Mouse (Mus musculus): Measurements from ENCODE around the gene Fbxw11. TPM values are rescaled to one million over a fixed set of nuclear protein-coding genes. Genes with fewer than 3 reads are reported as not detected.
"Not testable (repeated sequence)": the region's sequence is repeated elsewhere in the genome, so short reads cannot be mapped to it uniquely, and the experiment has no call there.

The Fbxw11 gene
- polyA plus RNA-seq, 1 experiment = 20.2 TPM

DNA sequence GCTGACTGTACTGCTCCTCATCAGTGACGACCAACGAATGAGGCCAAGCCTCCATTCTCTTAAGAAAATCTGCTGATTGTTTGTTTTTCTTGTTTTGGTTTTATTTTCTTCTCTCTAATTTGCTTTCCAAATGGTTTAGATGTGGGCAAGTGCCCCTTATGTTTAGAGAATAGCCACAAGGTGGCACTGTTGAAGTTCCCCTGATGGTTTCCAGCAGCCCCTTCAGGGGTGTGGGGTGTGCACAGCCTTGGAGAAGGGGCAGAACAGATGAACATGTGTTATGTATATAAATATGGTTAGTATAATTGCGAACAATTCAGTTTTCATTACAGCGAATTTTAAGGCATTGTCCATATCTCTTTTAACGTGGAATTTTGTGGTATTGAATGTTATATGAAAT lies 71.7 kb downstream of the Fbxw11 start:
- Histone ChIP-seq H3K27me3 (ENCODE audit: control insufficient read depth, insufficient read depth, low read length) (no peaks in the 10 kb centered on the region), H3K4me1 (ENCODE audit: control insufficient read depth, insufficient read depth, insufficient read length) (peaks cover 13% of the 10 kb centered on the region), H3K27ac (ENCODE audit: insufficient read depth, low read length) (no peak overlapping the region), H3K4me3 (ENCODE audit: extremely low read depth, insufficient read depth, insufficient read length) (no peak overlapping the region), H3K36me3 (ENCODE audit: control insufficient read depth, insufficient read depth, low read length) (peaks cover 5% of the 10 kb centered on the region)
- TF ChIP-seq CTCF (IDR thresholded peaks at IDR 0.05; ENCODE audit: extremely low read depth, insufficient read depth, insufficient read length, insufficient replicate concordance) = peak; percentile 24; the same call in 1 of the 2 replicates
- no peak for TF ChIP-seq POLR2A (IDR thresholded peaks at IDR 0.05; ENCODE audit: low read depth, low read length)
- 85% methylated on average over 5 of the region's 5 CpGs for WGBS
- peak in 1 of 2 experiments; percentile 8 for DNase-seq (ENCODE audit: low read depth in 1 of 2, low spot score in 2 of 2)

DNA sequence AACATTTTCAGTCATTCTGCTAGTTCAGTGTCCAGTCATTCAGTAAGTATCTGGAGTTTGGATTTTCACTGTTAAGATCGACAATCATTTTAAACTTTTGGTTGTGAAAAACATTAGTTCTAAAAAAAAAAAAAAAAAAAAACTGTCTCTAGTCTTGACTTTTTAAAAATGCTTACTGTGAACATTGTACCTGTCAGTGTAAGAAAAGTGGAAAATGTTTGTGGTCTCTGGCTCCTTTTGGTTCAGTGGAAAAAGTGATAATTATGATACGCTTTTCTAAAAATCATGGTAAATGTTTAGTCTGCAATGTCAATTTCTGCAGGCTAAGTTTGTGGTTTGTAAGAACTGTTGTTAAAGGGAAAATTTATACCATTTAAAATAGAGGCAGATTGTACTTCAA lies 72.4 kb downstream of the Fbxw11 start:
- H3K36me3 ChIP-seq (ENCODE audit: control insufficient read depth, insufficient read depth, low read length) = peaks cover 5% of the 10 kb centered on the region

DNA sequence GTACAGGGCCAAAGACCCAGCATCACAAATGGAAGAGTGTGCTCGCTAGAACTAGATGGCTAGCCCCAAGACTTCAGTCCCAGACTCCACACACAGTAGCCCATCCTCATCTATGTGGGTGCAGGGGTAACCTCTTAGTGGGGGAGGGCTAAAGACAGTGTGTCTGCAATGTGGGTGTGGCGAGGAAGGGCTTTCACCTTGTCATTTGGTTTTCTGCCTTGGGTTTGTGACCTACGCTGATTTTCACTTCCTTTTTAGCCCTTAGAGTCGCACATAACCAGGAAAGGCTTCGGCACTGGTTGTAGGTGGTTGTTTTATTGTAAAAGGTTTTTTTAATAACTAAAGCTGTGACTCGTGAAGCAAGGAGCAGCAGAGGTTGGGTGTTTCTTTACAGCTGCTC lies 73.0 kb downstream of the Fbxw11 start:
- 30% methylated on average over 6 of the region's 6 CpGs for WGBS
- Histone ChIP-seq H3K27me3 (ENCODE audit: control insufficient read depth, insufficient read depth, low read length) (no peaks in the 10 kb centered on the region), H3K4me1 (ENCODE audit: control insufficient read depth, insufficient read depth, insufficient read length) (peaks cover 13% of the 10 kb centered on the region), H3K27ac (ENCODE audit: insufficient read depth, low read length) (no peak overlapping the region; the same call in 1 of the 2 replicates), H3K4me3 (ENCODE audit: extremely low read depth, insufficient read depth, insufficient read length) (no peak overlapping the region), H3K36me3 (ENCODE audit: control insufficient read depth, insufficient read depth, low read length) (peaks cover 5% of the 10 kb centered on the region)
- no peak for TF ChIP-seq POLR2A (IDR thresholded peaks at IDR 0.05; ENCODE audit: low read depth, low read length)
- TF ChIP-seq CTCF (IDR thresholded peaks at IDR 0.05; ENCODE audit: extremely low read depth, insufficient read depth, insufficient read length, insufficient replicate concordance) = no peak
- DNase-seq (ENCODE audit: low read depth in 1 of 2, low spot score in 2 of 2) = peak; percentile 17 to 22

More for the DNA sequence above, 72.4 kb downstream of the Fbxw11 start:
- H3K4me1 ChIP-seq (ENCODE audit: control insufficient read depth, insufficient read depth, insufficient read length) = peaks cover 13% of the 10 kb centered on the region
- DNase-seq (ENCODE audit: low read depth in 1 of 2, low spot score in 2 of 2) = no peak
- no peak overlapping the region for H3K4me3 ChIP-seq (ENCODE audit: extremely low read depth, insufficient read depth, insufficient read length)
- TF ChIP-seq CTCF (IDR thresholded peaks at IDR 0.05; ENCODE audit: extremely low read depth, insufficient read depth, insufficient read length, insufficient replicate concordance) = no peak
- no peak for TF ChIP-seq POLR2A (IDR thresholded peaks at IDR 0.05; ENCODE audit: low read depth, low read length)
- no peaks in the 10 kb centered on the region for H3K27me3 ChIP-seq (ENCODE audit: control insufficient read depth, insufficient read depth, low read length)
- H3K27ac ChIP-seq (ENCODE audit: insufficient read depth, low read length) = no peak overlapping the region
- WGBS = 84% methylated on average over 2 of the region's 2 CpGs

GRCm38 (mm10) chr11:32715970-32716369 lies 73.4 kb downstream of the Fbxw11 start:
- DNase-seq (ENCODE audit: low read depth in 1 of 2, low spot score in 2 of 2) = no peak
- H3K4me1 ChIP-seq (ENCODE audit: control insufficient read depth, insufficient read depth, insufficient read length) = peaks cover 13% of the 10 kb centered on the region
- H3K27ac ChIP-seq (ENCODE audit: insufficient read depth, low read length) = no peak overlapping the region; the same call in 1 of the 2 replicates
- TF ChIP-seq CTCF (IDR thresholded peaks at IDR 0.05; ENCODE audit: extremely low read depth, insufficient read depth, insufficient read length, insufficient replicate concordance) (no peak), POLR2A (IDR thresholded peaks at IDR 0.05; ENCODE audit: low read depth, low read length) (no peak)
- H3K27me3 ChIP-seq (ENCODE audit: control insufficient read depth, insufficient read depth, low read length) = no peaks in the 10 kb centered on the region
- no peak overlapping the region for H3K4me3 ChIP-seq (ENCODE audit: extremely low read depth, insufficient read depth, insufficient read length)
- peaks cover 5% of the 10 kb centered on the region for H3K36me3 ChIP-seq (ENCODE audit: control insufficient read depth, insufficient read depth, low read length)
- 81% methylated on average over 5 of the region's 5 CpGs for WGBS

- no peak for DNase-seq (ENCODE audit: low read depth in 1 of 2, low spot score in 2 of 2)
- H3K36me3 ChIP-seq (ENCODE audit: control insufficient read depth, insufficient read depth, low read length) = peaks cover 5% of the 10 kb centered on the region
- TF ChIP-seq CTCF (IDR thresholded peaks at IDR 0.05; ENCODE audit: extremely low read depth, insufficient read depth, insufficient read length, insufficient replicate concordance) (no peak), POLR2A (IDR thresholded peaks at IDR 0.05; ENCODE audit: low read depth, low read length) (no peak)
- H3K27me3 ChIP-seq (ENCODE audit: control insufficient read depth, insufficient read depth, low read length) = no peaks in the 10 kb centered on the region
- H3K4me3 ChIP-seq (ENCODE audit: extremely low read depth, insufficient read depth, insufficient read length) = no peak overlapping the region
- 92% methylated on average over 4 of the region's 4 CpGs for WGBS
- no peak overlapping the region for H3K27ac ChIP-seq (ENCODE audit: insufficient read depth, low read length)
- peaks cover 13% of the 10 kb centered on the region for H3K4me1 ChIP-seq (ENCODE audit: control insufficient read depth, insufficient read depth, insufficient read length)
Observed at GRCm38 (mm10) chr11:32716876-32717275, 74.4 kb downstream of the Fbxw11 start.

- 98% methylated on average over 9 of the region's 9 CpGs for WGBS
- DNase-seq (ENCODE audit: low read depth in 1 of 2, low spot score in 2 of 2); H3K27me3 ChIP-seq (ENCODE audit: control insufficient read depth, insufficient read depth, low read length); H3K27ac ChIP-seq (ENCODE audit: insufficient read depth, low read length); H3K36me3 ChIP-seq (ENCODE audit: control insufficient read depth, insufficient read depth, low read length); H3K4me3 ChIP-seq (ENCODE audit: extremely low read depth, insufficient read depth, insufficient read length): not testable (repeated sequence)
- H3K4me1 ChIP-seq (ENCODE audit: control insufficient read depth, insufficient read depth, insufficient read length) = peaks cover 13% of the 10 kb centered on the region
Observed at GRCm38 (mm10) chr11:32717711-32718110, 75.2 kb downstream of the Fbxw11 start.

DNA sequence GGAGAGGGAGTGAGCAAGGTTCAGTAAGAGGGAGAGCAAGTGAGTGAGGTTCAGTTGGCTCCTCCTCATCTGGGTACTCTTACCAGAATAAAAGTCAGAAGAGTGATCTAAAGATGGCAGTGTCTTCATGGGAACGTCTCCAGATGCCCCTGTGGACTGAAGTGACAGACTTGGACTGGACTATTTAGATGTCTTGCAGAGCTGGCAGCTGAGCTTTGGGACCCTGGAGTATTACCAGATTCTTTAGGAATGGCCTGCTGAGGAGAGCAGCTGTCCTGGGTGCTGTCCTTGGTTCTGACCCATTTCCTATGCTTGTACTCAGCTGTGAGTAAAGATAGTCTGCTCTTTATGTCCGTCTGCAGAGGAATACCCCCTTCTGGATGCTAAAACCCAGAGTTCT lies 75.8 kb downstream of the Fbxw11 start:
- Histone ChIP-seq H3K36me3 (ENCODE audit: control insufficient read depth, insufficient read depth, low read length) (peaks cover 2% of the 10 kb centered on the region; the same call in 1 of the 2 replicates), H3K4me1 (ENCODE audit: control insufficient read depth, insufficient read depth, insufficient read length) (peaks cover 13% of the 10 kb centered on the region), H3K27ac (ENCODE audit: insufficient read depth, low read length) (no peak overlapping the region), H3K27me3 (ENCODE audit: control insufficient read depth, insufficient read depth, low read length) (no peaks in the 10 kb centered on the region), H3K4me3 (ENCODE audit: extremely low read depth, insufficient read depth, insufficient read length) (no peak overlapping the region)
- 88% methylated on average over 2 of the region's 2 CpGs for WGBS
- TF ChIP-seq CTCF (IDR thresholded peaks at IDR 0.05; ENCODE audit: extremely low read depth, insufficient read depth, insufficient read length, insufficient replicate concordance) = no peak
- no peak for TF ChIP-seq POLR2A (IDR thresholded peaks at IDR 0.05; ENCODE audit: low read depth, low read length)
- no peak for DNase-seq (ENCODE audit: low read depth in 1 of 2, low spot score in 2 of 2)
